Mouse (Mus musculus) liver, embryonic 11.5 days (tissue): Measurements from ENCODE around the gene Mcm3ap. TPM values are rescaled to one million over a fixed set of nuclear protein-coding genes. Genes with fewer than 3 reads are reported as not detected.

Experiments used
- ATAC-seq: fragments of 200-750 bp; cut with Nextera tagmentation; replicated peaks from 2 replicates; pipeline ENCODE4 v1.8.0; 2017; ENCODE audit warnings: moderate number of reproducible peaks, mild to moderate bottlenecking, moderate TSS enrichment, moderate library complexity; ENCODE audit not compliant: low FRiP score
- DNase-seq: peaks from one replicate; pipeline ENCODE4 v3.0.0-alpha.2; 2017; ENCODE audit warnings: low spot score
- H3K27ac ChIP-seq: fragments of 300-500 bp; sonication (generic); 2 replicates; pipeline ENCODE4 v1.5.1; 2014; ENCODE audit warnings: mild to moderate bottlenecking, low read depth, low read length, control low read depth
- H3K27me3 ChIP-seq: fragments of 300-500 bp; sonication (generic); replicated peaks from 2 replicates; pipeline ENCODE4 v1.6.1; 2014; ENCODE audit warnings: low read length, mixed read lengths; ENCODE audit not compliant: control insufficient read depth, insufficient read depth
- H3K36me3 ChIP-seq: fragments of 300-500 bp; sonication (generic); 2 replicates; pipeline ENCODE4 v1.6.1; 2014; ENCODE audit warnings: mild to moderate bottlenecking, low read length, moderate library complexity, mixed read lengths; ENCODE audit not compliant: control insufficient read depth, insufficient read depth
- H3K4me1 ChIP-seq: fragments of 300-500 bp; sonication (generic); replicated peaks from 2 replicates; pipeline ENCODE4 v1.6.1; 2014; ENCODE audit warnings: low read length, mixed read lengths; ENCODE audit not compliant: control insufficient read depth, insufficient read depth
- H3K4me2 ChIP-seq: fragments of 300-500 bp; sonication (generic); 2 replicates; pipeline ENCODE4 v1.6.1; 2014; ENCODE audit warnings: mild to moderate bottlenecking, control low read depth, moderate library complexity
- H3K4me3 ChIP-seq: fragments of 300-500 bp; sonication (generic); 2 replicates; pipeline ENCODE4 v1.5.1; 2014; ENCODE audit warnings: low read depth, low read length, control low read depth
- H3K9ac ChIP-seq: fragments of 300-500 bp; sonication (generic); 2 replicates; pipeline ENCODE4 v1.6.1; 2014; ENCODE audit warnings: low read depth, low read length, control low read depth
- H3K9me3 ChIP-seq: fragments of 300-500 bp; sonication (generic); 2 replicates; pipeline ENCODE4 v1.6.1; 2016; ENCODE audit warnings: low read length, inconsistent platforms, mixed read lengths; ENCODE audit not compliant: control insufficient read depth
- WGBS: fragments of 180-500 bp; shearing (Covaris S2); extraction: QIAGEN DNeasy Blood & Tissue Kit; methylation state at CpG from one replicate; pipeline ENCODE4 v1.1.7; 2014; 5-methylcytosine and 5-hydroxymethylcytosine counted together
- polyA plus RNA-seq: library from polyadenylated mRNA; unstranded; fragments of >200 nt; fragmentation: Nextera tagmentation; extraction: Ambion mirVana; gene quantifications from 2 replicates; pipeline ENCODE4 v1.2.1, GENCODE M21; 2014

Gene Mcm3ap
- polyA plus RNA-seq, 1 experiment from 2014 or later, result 57.8 TPM

DNA sequence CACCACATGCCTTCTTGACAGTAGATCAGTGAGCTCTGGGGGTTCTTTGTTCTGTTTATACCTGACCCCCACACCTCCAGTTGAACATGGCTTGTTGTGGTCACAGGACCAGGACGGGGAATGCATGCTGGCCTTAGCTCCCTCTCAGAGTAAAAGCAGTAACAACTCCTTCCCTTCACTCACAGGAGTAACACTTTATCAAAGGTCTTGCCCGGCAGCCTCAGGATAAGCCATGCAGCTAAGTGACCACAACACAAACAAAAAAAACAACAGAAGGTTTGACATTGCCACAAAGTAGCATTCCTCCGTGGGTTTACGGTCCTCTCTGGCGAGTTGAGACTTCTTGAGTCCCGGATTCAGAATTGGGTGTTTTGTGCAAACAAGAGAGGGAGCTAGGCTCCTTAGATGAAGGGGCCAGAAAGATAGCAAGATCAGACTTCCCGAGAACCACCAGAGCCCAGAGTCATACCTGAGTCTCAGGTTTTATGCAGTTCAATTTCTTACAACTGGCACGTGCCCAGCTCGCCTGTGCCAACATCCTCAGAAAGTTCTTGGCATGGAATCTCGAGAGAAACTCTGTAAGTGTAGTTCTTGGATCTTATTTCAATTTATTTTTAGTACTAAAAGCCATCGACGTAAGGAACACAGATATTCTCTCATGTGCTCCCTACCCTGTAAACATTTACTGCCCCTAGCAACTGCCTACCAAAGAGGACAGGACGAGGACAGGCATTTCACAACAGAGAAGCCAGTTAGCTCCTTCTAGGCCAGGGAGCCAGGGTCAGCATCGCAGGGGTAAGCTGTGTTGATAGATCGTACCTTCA, 21.1 kb upstream of the Mcm3ap start:
- H3K9ac ChIP-seq, result no peak overlapping the region
- no peak overlapping the region for H3K27ac ChIP-seq
- DNase-seq (no peak), ATAC-seq (no peak)
- 76% methylated on average over 15 of the region's 15 CpGs for WGBS
- H3K36me3 ChIP-seq, result no peaks in the 10 kb centered on the region
- no peaks in the 10 kb centered on the region for H3K27me3 ChIP-seq
- H3K4me3 ChIP-seq, result no peak overlapping the region
- H3K4me2 ChIP-seq, result no peak overlapping the region
- no peaks in the 10 kb centered on the region for H3K9me3 ChIP-seq
- peaks cover 25% of the 10 kb centered on the region for H3K4me1 ChIP-seq

- ATAC-seq, result no peak
- H3K9ac ChIP-seq, result no peak within 1 kb of the TSS
- peaks cover 20% of the 10 kb centered on the region for H3K4me1 ChIP-seq
- H3K4me2 ChIP-seq, result no peak within 1 kb of the TSS
- H3K4me3 ChIP-seq, result no peak within 1 kb of the TSS
- no peaks in the 10 kb centered on the region for H3K9me3 ChIP-seq
- WGBS, result 69% methylated on average over 5 of the region's 5 CpGs
- no peak for DNase-seq
- H3K27ac ChIP-seq, result no peak within 1 kb of the TSS
- H3K27me3 ChIP-seq, result no peaks in the 10 kb centered on the region
- no peaks in the 10 kb centered on the region for H3K36me3 ChIP-seq
Observed at GRCm38 (mm10) chr10:76448851-76449250, 19.9 kb upstream of the Mcm3ap start, which contains the start of gene 2610028H24Rik. Gene 2610028H24Rik, plus strand, starts transcription at chr10:76449081.

- no peak overlapping the region for H3K27ac ChIP-seq
- DNase-seq (no peak), ATAC-seq (no peak)
- no peak overlapping the region for H3K4me2 ChIP-seq
- H3K4me3 ChIP-seq, result no peak overlapping the region
- no peaks in the 10 kb centered on the region for H3K36me3 ChIP-seq
- H3K27me3 ChIP-seq, result no peaks in the 10 kb centered on the region
- WGBS, result 39% methylated on average over 4 of the region's 5 CpGs
- H3K4me1 ChIP-seq, result no peaks in the 10 kb centered on the region
- H3K9ac ChIP-seq, result no peak overlapping the region
- 0 out of 2 replicates have a peak, but pooled peaks cover 6% of the 10 kb centered on the region for H3K9me3 ChIP-seq
Observed at GRCm38 (mm10) chr10:76455289-76455688, 13.4 kb upstream of the Mcm3ap start.

GRCm38 (mm10) chr10:76461255-76461654, 7.5 kb upstream of the Mcm3ap start:
- DNase-seq, result no peak
- H3K4me1 ChIP-seq, result no peaks in the 10 kb centered on the region
- no peak overlapping the region for H3K4me2 ChIP-seq
- no peak overlapping the region for H3K4me3 ChIP-seq
- H3K9me3 ChIP-seq, result 0 out of 2 replicates have a peak, but pooled peaks cover 6% of the 10 kb centered on the region
- H3K27ac ChIP-seq, result no peak overlapping the region
- no peaks in the 10 kb centered on the region for H3K27me3 ChIP-seq
- WGBS, result 94% methylated on average over 1 of the region's 1 CpGs
- no peak for ATAC-seq
- H3K9ac ChIP-seq, result no peak overlapping the region
- peaks cover 5% of the 10 kb centered on the region; the same call in 1 of the 2 replicates for H3K36me3 ChIP-seq

DNA sequence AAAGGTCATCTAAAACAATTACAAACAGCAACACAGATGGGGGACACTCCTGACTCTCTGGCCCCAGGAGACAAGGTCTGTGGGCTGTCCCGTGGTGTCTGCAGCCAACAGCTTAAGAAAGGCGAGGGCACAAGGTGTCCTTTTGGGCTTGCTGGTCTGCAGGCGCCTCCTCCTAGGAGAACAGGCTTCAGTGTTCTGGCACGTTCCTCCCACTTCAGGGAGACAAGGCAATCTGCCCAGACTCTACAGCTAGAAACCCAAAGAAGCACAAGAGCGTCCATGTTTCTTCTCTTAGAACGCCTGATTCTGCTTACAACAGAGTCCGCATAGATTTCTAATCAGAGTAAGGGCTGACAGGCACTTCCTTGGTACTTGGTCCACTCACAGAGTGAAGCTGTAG, 6.4 kb upstream of the Mcm3ap start:
- no peak for ATAC-seq
- Histone ChIP-seq H3K4me1 (no peaks in the 10 kb centered on the region), H3K27me3 (no peaks in the 10 kb centered on the region), H3K4me2 (no peak overlapping the region), H3K36me3 (peaks cover 5% of the 10 kb centered on the region; the same call in 1 of the 2 replicates), H3K9ac (no peak overlapping the region), H3K27ac (no peak overlapping the region), H3K4me3 (no peak overlapping the region), H3K9me3 (0 out of 2 replicates have a peak, but pooled peaks cover 6% of the 10 kb centered on the region)
- no peak for DNase-seq
- WGBS, result 90% methylated on average over 7 of the region's 7 CpGs

- H3K4me3 ChIP-seq, result no peak overlapping the region
- no peak for ATAC-seq
- 83% methylated on average over 6 of the region's 6 CpGs for WGBS
- no peak for DNase-seq
- 0 out of 2 replicates have a peak, but pooled peaks cover 6% of the 10 kb centered on the region for H3K9me3 ChIP-seq
- H3K4me1 ChIP-seq, result peaks cover 2% of the 10 kb centered on the region
- peaks cover 5% of the 10 kb centered on the region; the same call in 1 of the 2 replicates for H3K36me3 ChIP-seq
- H3K4me2 ChIP-seq, result no peak overlapping the region
- no peak overlapping the region for H3K9ac ChIP-seq
- H3K27me3 ChIP-seq, result no peaks in the 10 kb centered on the region
- no peak overlapping the region; the same call in 1 of the 2 replicates for H3K27ac ChIP-seq
Observed at GRCm38 (mm10) chr10:76462721-76463120, 6.0 kb upstream of the Mcm3ap start.

DNA sequence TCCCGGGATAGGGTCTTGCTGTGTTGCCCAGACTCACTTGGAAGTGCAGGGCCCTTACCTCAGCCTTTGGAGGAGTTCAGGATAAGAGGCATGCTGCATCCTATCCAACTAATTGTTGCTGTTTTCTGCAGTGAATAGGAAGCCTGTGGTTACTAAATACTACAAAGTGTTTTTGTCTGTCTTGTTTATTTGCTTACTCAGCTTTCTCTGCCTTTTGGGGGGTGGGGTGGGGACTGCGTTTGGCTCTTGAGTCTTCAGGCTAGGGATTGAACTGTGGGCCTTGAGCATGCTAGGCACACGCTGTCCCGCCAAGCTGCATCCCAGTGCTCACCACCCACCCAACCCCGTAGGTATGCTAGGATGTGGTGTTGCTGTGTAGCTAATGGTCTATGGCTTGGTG, 5.0 kb downstream of the Mcm3ap start:
- H3K9me3 ChIP-seq, result no peaks in the 10 kb centered on the region
- H3K27ac ChIP-seq, result no peak overlapping the region
- no peak overlapping the region for H3K9ac ChIP-seq
- H3K4me1 ChIP-seq, result peaks cover 3% of the 10 kb centered on the region; the same call in 1 of the 2 replicates
- no peak overlapping the region for H3K4me3 ChIP-seq
- WGBS, result 83% methylated on average over 5 of the region's 5 CpGs
- no peaks in the 10 kb centered on the region for H3K27me3 ChIP-seq
- ATAC-seq, result no peak
- H3K4me2 ChIP-seq, result no peak overlapping the region
- no peak for DNase-seq
- H3K36me3 ChIP-seq, result peaks cover 48% of the 10 kb centered on the region

- Histone ChIP-seq H3K4me3 (no peak overlapping the region), H3K4me2 (no peak overlapping the region), H3K9me3 (no peaks in the 10 kb centered on the region), H3K27me3 (no peaks in the 10 kb centered on the region), H3K4me1 (no peaks in the 10 kb centered on the region), H3K9ac (no peak overlapping the region), H3K27ac (no peak overlapping the region), H3K36me3 (peaks cover 54% of the 10 kb centered on the region)
- ATAC-seq, result no peak
- no peak for DNase-seq
- 89% methylated on average over 13 of the region's 13 CpGs for WGBS
Observed at GRCm38 (mm10) chr10:76480851-76481250, 12.1 kb downstream of the Mcm3ap start.

GRCm38 (mm10) chr10:76481480-76481879, 12.8 kb downstream of the Mcm3ap start:
- Histone ChIP-seq H3K27me3 (no peaks in the 10 kb centered on the region), H3K4me1 (no peaks in the 10 kb centered on the region), H3K36me3 (peaks cover 56% of the 10 kb centered on the region), H3K4me2 (no peak overlapping the region), H3K9ac (no peak overlapping the region), H3K27ac (no peak overlapping the region), H3K9me3 (no peaks in the 10 kb centered on the region), H3K4me3 (no peak overlapping the region)
- no peak for ATAC-seq
- WGBS, result 79% methylated on average over 6 of the region's 6 CpGs
- DNase-seq, result no peak
